Mouse (Mus musculus): ENCODE measurements around the gene Tmem60. TPM values are rescaled to one million over a fixed set of nuclear protein-coding genes. Genes with fewer than 3 reads are reported as not detected.

Tmem60 gene
- polyA plus RNA-seq, 1 experiment from 2014 or later, result 44.6 TPM

DNA sequence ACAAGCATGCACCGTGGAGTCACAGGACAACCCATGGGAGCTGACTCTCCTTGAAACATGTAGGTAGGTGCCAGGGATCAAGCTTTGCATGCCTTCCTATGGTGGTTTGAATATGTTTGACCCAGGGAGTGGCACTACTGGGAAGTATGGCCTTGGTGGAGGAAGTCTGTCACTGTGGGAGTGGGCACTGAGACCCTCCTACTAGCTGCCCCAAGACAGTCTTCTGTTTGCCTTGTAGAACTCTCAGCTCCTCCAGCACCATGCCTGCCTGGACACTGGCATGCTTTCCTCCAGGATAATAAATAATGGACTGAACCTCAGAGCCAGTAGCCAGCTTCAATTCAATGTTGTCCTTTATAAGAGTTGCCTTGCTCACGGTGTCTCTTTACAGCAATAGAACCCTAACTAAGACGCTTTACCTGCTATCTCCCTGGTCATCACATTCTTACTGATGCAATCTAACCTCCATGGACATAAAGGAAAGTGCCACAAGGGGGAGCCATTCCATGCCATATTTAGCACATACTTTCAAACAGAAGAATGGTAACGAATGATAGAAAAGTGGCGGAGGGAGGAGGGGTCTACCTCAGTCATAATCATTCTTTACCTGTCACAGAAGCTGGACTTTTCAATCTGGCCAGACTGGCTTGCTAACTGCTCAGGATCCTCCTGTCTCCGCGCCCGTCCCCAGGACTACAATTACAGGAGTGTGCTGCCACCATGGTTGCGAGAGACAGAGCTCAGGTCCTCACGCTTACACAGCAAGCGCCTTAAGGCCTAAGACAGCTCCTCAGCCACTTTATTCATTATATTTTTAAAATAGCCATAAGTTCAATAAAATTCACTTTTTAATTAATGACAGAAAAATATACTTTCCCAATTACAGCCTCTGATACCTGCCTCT is 31.6 kb downstream of the Tmem60 start:
- Histone ChIP-seq H3K36me3 (ENCODE audit: control insufficient read depth, insufficient read depth, low read length) (no peaks in the 10 kb centered on the region), H3K4me2 (replicated peaks; ENCODE audit: low read depth) (no peak overlapping the region), H3K9ac (ENCODE audit: low read length) (no peak overlapping the region), H3K4me3 (ENCODE audit: low read depth, low read length) (no peak overlapping the region), H3K9me3 (ENCODE audit: control insufficient read depth, low read length) (no peaks in the 10 kb centered on the region), H3K27me3 (ENCODE audit: control insufficient read depth, insufficient read depth, low read length) (no peaks in the 10 kb centered on the region), H3K27ac (replicated peaks) (no peak overlapping the region), H3K4me1 (replicated peaks; ENCODE audit: control insufficient read depth, insufficient read depth) (no peaks in the 10 kb centered on the region)
- DNase-seq (ENCODE audit: low spot score) (peak; percentile 57), ATAC-seq (ENCODE audit: low FRiP score, low TSS enrichment) (0 out of 2 replicates have a peak, but pooled peaks have one; percentile 45)
- TF ChIP-seq CTCF (IDR thresholded peaks at IDR 0.05; ENCODE audit: low read depth) (peak; percentile 93), EP300 (optimal IDR thresholded peaks at IDR 0.05) (no peak)
- WGBS, result 69% methylated on average over 11 of the region's 11 CpGs

- no peaks in the 10 kb centered on the region for H3K27me3 ChIP-seq (ENCODE audit: control insufficient read depth, insufficient read depth, low read length)
- ATAC-seq (ENCODE audit: low FRiP score, low TSS enrichment) (no peak), DNase-seq (ENCODE audit: low spot score) (no peak)
- H3K9ac ChIP-seq (ENCODE audit: low read length), result no peak overlapping the region
- H3K36me3 ChIP-seq (ENCODE audit: control insufficient read depth, insufficient read depth, low read length), result no peaks in the 10 kb centered on the region
- H3K4me1 ChIP-seq (replicated peaks; ENCODE audit: control insufficient read depth, insufficient read depth), result no peaks in the 10 kb centered on the region
- H3K27ac ChIP-seq (replicated peaks), result no peak overlapping the region
- no peak overlapping the region for H3K4me3 ChIP-seq (ENCODE audit: low read depth, low read length)
- no peak overlapping the region for H3K4me2 ChIP-seq (replicated peaks; ENCODE audit: low read depth)
- H3K9me3 ChIP-seq (ENCODE audit: control insufficient read depth, low read length), result no peaks in the 10 kb centered on the region
- 92% methylated on average over 4 of the region's 4 CpGs for WGBS
- TF ChIP-seq CTCF (IDR thresholded peaks at IDR 0.05; ENCODE audit: low read depth) (no peak), EP300 (optimal IDR thresholded peaks at IDR 0.05) (no peak)
Observed at GRCm38 (mm10) chr5:20918967-20919366, 37.0 kb downstream of the Tmem60 start.

DNA sequence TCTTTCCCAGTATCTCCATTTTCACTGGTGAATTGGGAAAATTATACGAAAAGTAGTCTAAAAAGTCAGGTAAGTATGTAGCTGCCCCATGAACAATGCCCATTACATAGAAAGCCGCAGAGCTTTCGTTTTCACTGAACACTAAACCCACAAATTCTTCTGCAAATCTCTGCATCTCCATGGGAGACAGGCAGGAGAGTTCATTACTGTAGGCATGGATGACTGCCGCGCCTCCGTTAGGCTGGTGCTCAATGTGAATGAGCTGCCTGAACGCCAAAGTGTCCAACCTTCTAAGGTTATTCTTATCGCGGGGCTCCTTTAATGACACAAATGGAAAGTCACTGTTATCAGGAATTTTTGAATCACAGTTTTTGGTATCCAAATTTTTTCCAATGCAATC is 37.6 kb downstream of the Tmem60 start:
- Histone ChIP-seq H3K27me3 (ENCODE audit: control insufficient read depth, insufficient read depth, low read length) (no peaks in the 10 kb centered on the region), H3K4me2 (replicated peaks; ENCODE audit: low read depth) (no peak overlapping the region), H3K27ac (replicated peaks) (no peak overlapping the region), H3K4me1 (replicated peaks; ENCODE audit: control insufficient read depth, insufficient read depth) (no peaks in the 10 kb centered on the region), H3K36me3 (ENCODE audit: control insufficient read depth, insufficient read depth, low read length) (no peaks in the 10 kb centered on the region), H3K4me3 (ENCODE audit: low read depth, low read length) (no peak overlapping the region), H3K9me3 (ENCODE audit: control insufficient read depth, low read length) (no peaks in the 10 kb centered on the region), H3K9ac (ENCODE audit: low read length) (no peak overlapping the region)
- WGBS, result 94% methylated on average over 9 of the region's 9 CpGs
- DNase-seq (ENCODE audit: low spot score) (no peak), ATAC-seq (ENCODE audit: low FRiP score, low TSS enrichment) (no peak)
- TF ChIP-seq CTCF (IDR thresholded peaks at IDR 0.05; ENCODE audit: low read depth) (no peak), EP300 (optimal IDR thresholded peaks at IDR 0.05) (no peak)

DNA sequence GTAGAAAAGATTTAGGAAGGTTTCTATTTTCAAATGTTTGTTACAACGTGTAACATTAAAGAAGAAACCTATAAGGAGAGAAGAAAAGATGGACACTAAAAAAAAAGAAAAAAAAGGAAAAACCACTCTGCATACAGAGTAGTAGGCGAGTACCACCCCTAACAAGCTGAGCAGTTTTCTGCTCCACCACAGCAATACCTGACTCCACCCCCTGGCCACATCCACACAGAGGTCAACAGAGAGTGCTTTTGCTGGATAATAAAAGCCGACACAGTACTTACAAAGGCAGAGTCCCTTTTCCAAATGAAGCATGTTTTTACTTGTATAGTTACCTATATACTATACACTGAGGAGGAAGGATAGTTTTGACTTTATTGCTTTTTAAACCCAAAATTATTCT is 42.6 kb downstream of the Tmem60 start:
- no peaks in the 10 kb centered on the region for H3K9me3 ChIP-seq (ENCODE audit: control insufficient read depth, low read length)
- no peak overlapping the region for H3K4me3 ChIP-seq (ENCODE audit: low read depth, low read length)
- DNase-seq (ENCODE audit: low spot score) (no peak), ATAC-seq (ENCODE audit: low FRiP score, low TSS enrichment) (no peak)
- H3K36me3 ChIP-seq (ENCODE audit: control insufficient read depth, insufficient read depth, low read length), result no peaks in the 10 kb centered on the region
- H3K27ac ChIP-seq (replicated peaks), result no peak overlapping the region
- H3K9ac ChIP-seq (ENCODE audit: low read length), result no peak overlapping the region
- no peaks in the 10 kb centered on the region for H3K4me1 ChIP-seq (replicated peaks; ENCODE audit: control insufficient read depth, insufficient read depth)
- TF ChIP-seq EP300 (optimal IDR thresholded peaks at IDR 0.05) (no peak), CTCF (IDR thresholded peaks at IDR 0.05; ENCODE audit: low read depth) (no peak)
- WGBS, result 66% methylated on average over 3 of the region's 3 CpGs
- no peaks in the 10 kb centered on the region for H3K27me3 ChIP-seq (ENCODE audit: control insufficient read depth, insufficient read depth, low read length)
- H3K4me2 ChIP-seq (replicated peaks; ENCODE audit: low read depth), result no peak overlapping the region

DNA sequence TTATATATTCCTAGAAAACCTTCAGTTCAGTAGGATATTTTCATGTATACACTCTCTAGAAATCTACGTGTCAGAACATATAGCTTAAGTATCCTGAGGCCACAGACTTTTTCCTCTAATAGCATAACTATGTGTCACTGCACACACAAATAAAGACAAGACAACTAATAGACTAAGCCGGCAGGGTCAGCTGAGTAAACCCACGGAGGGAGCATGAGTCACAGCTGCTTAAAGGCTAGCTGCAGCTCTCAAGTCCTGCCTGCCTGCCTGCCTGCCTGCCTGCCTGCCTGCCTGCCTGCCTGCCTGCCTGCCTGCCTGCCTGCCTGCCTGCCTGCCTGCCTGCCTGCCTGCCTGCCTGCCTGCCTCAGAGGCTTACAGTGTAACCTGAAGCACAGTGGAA is 43.5 kb downstream of the Tmem60 start:
- no peak overlapping the region for H3K27ac ChIP-seq (replicated peaks)
- H3K4me2 ChIP-seq (replicated peaks; ENCODE audit: low read depth), result no peak overlapping the region
- no peak overlapping the region for H3K9ac ChIP-seq (ENCODE audit: low read length)
- WGBS, result 38% methylated on average over 3 of the region's 3 CpGs
- H3K27me3 ChIP-seq (ENCODE audit: control insufficient read depth, insufficient read depth, low read length), result no peaks in the 10 kb centered on the region
- TF ChIP-seq EP300 (optimal IDR thresholded peaks at IDR 0.05) (no peak), CTCF (IDR thresholded peaks at IDR 0.05; ENCODE audit: low read depth) (no peak)
- H3K36me3 ChIP-seq (ENCODE audit: control insufficient read depth, insufficient read depth, low read length), result no peaks in the 10 kb centered on the region
- ATAC-seq (ENCODE audit: low FRiP score, low TSS enrichment), result no peak
- H3K9me3 ChIP-seq (ENCODE audit: control insufficient read depth, low read length), result no peaks in the 10 kb centered on the region
- H3K4me1 ChIP-seq (replicated peaks; ENCODE audit: control insufficient read depth, insufficient read depth), result no peaks in the 10 kb centered on the region
- H3K4me3 ChIP-seq (ENCODE audit: low read depth, low read length), result no peak overlapping the region
- no peak for DNase-seq (ENCODE audit: low spot score)

- Histone ChIP-seq H3K27me3 (ENCODE audit: control insufficient read depth, insufficient read depth, low read length) (no peaks in the 10 kb centered on the region), H3K4me3 (ENCODE audit: low read depth, low read length) (no peak overlapping the region), H3K9ac (ENCODE audit: low read length) (no peak overlapping the region), H3K4me2 (replicated peaks; ENCODE audit: low read depth) (no peak overlapping the region), H3K27ac (replicated peaks) (peak overlapping the region; percentile 41), H3K36me3 (ENCODE audit: control insufficient read depth, insufficient read depth, low read length) (no peaks in the 10 kb centered on the region), H3K4me1 (replicated peaks; ENCODE audit: control insufficient read depth, insufficient read depth) (no peaks in the 10 kb centered on the region), H3K9me3 (ENCODE audit: control insufficient read depth, low read length) (no peaks in the 10 kb centered on the region)
- no peak for TF ChIP-seq CTCF (IDR thresholded peaks at IDR 0.05; ENCODE audit: low read depth)
- no peak for TF ChIP-seq EP300 (optimal IDR thresholded peaks at IDR 0.05)
- WGBS, result 40% methylated on average over 6 of the region's 6 CpGs
- DNase-seq (ENCODE audit: low spot score) (peak; percentile 32), ATAC-seq (ENCODE audit: low FRiP score, low TSS enrichment) (peak; percentile 88)
Observed at GRCm38 (mm10) chr5:20929669-20930151, 47.7 kb downstream of the Tmem60 start.

Data from stomach, postnatal 0 days (tissue).